Mouse (Mus musculus) forebrain, embryonic 12.5 days (tissue): ENCODE results near the gene Gm37240. TPM values are rescaled to one million over a fixed set of nuclear protein-coding genes. Genes with fewer than 3 reads are reported as not detected.

Experiments used
- ATAC-seq: fragments of 200-750 bp; cut with Nextera tagmentation; 2 replicates; pipeline ENCODE4 v1.8.0; 2017; ENCODE audit warnings: moderate TSS enrichment; ENCODE audit not compliant: low FRiP score
- H3K27ac ChIP-seq: fragments of 300-500 bp; sonication (generic); 2 replicates; pipeline ENCODE4 v1.5.1; 2016; ENCODE audit warnings: mild to moderate bottlenecking
- H3K27me3 ChIP-seq: fragments of 300-500 bp; sonication (generic); 2 replicates; pipeline ENCODE4 v1.6.1; 2016; ENCODE audit warnings: mild to moderate bottlenecking
- H3K36me3 ChIP-seq: fragments of 300-500 bp; sonication (generic); replicated peaks from 2 replicates; pipeline ENCODE4 v1.6.1; 2016; ENCODE audit warnings: mild to moderate bottlenecking
- H3K4me1 ChIP-seq: fragments of 300-500 bp; sonication (generic); 2 replicates; pipeline ENCODE4 v1.6.1; 2016
- H3K4me2 ChIP-seq: fragments of 300-500 bp; sonication (generic); 2 replicates; pipeline ENCODE4 v1.6.1; 2016; ENCODE audit warnings: mild to moderate bottlenecking, moderate library complexity
- H3K4me3 ChIP-seq: fragments of 300-500 bp; sonication (generic); replicated peaks from 2 replicates; pipeline ENCODE4 v1.5.1; 2016; ENCODE audit warnings: mild to moderate bottlenecking
- H3K9ac ChIP-seq: fragments of 300-500 bp; sonication (generic); 2 replicates; pipeline ENCODE4 v1.6.1; 2016; ENCODE audit warnings: mild to moderate bottlenecking
- H3K9me3 ChIP-seq: fragments of 300-500 bp; sonication (generic); 2 replicates; pipeline ENCODE4 v1.6.1; 2016
- WGBS: fragments of 180-500 bp; shearing (Covaris S2); methylation state at CpG from one replicate; pipeline ENCODE4 v1.1.7; 2016; 5-methylcytosine and 5-hydroxymethylcytosine counted together
- polyA plus RNA-seq: library from polyadenylated mRNA; unstranded; fragments of >200 nt; fragmentation: Nextera tagmentation; extraction: Ambion mirVana; gene quantifications from 2 replicates; pipeline ENCODE4 v1.2.1, GENCODE M21; 2016

Gene Gm37240
- polyA plus RNA-seq, 1 experiment from 2014 or later, result 0.57 TPM

- no peak overlapping the region for H3K4me3 ChIP-seq
- no peak for ATAC-seq
These were observed 959.4 kb downstream of the Gm37240 start for GRCm38 (mm10) chr3:84927901-84928300.

GRCm38 (mm10) chr3:84927168-84927794, 960.0 kb downstream of the Gm37240 start:
- Histone ChIP-seq H3K4me3 (no peak overlapping the region), H3K4me1 (no peaks in the 10 kb centered on the region; the same call in 1 of the 2 replicates), H3K4me2 (no peak overlapping the region), H3K27ac (no peak overlapping the region), H3K9me3 (no peaks in the 10 kb centered on the region), H3K36me3 (no peaks in the 10 kb centered on the region), H3K27me3 (no peaks in the 10 kb centered on the region), H3K9ac (no peak overlapping the region)
- WGBS, result 83% methylated on average over 8 of the region's 8 CpGs
- no peak for ATAC-seq

More at GRCm38 (mm10) chr3:84927901-84928300, 959.4 kb downstream of the Gm37240 start:
- no peaks in the 10 kb centered on the region for H3K36me3 ChIP-seq
- 85% methylated on average over 2 of the region's 2 CpGs for WGBS
- H3K9me3 ChIP-seq, result no peaks in the 10 kb centered on the region
- H3K4me2 ChIP-seq, result no peak overlapping the region
- H3K27me3 ChIP-seq, result no peaks in the 10 kb centered on the region
- H3K27ac ChIP-seq, result no peak overlapping the region
- no peak overlapping the region for H3K9ac ChIP-seq
- H3K4me1 ChIP-seq, result no peaks in the 10 kb centered on the region; the same call in 1 of the 2 replicates

GRCm38 (mm10) chr3:84926140-84926539, 961.2 kb downstream of the Gm37240 start:
- no peak for ATAC-seq
- 91% methylated on average over 5 of the region's 5 CpGs for WGBS
- H3K9me3 ChIP-seq, result no peaks in the 10 kb centered on the region
- H3K9ac ChIP-seq, result no peak overlapping the region
- H3K27me3 ChIP-seq, result no peaks in the 10 kb centered on the region
- no peak overlapping the region for H3K4me3 ChIP-seq
- H3K4me1 ChIP-seq, result no peaks in the 10 kb centered on the region; the same call in 1 of the 2 replicates
- H3K27ac ChIP-seq, result no peak overlapping the region
- no peaks in the 10 kb centered on the region for H3K36me3 ChIP-seq
- no peak overlapping the region for H3K4me2 ChIP-seq

- Histone ChIP-seq H3K9ac (no peak overlapping the region), H3K27ac (no peak overlapping the region), H3K4me1 (no peaks in the 10 kb centered on the region; the same call in 1 of the 2 replicates), H3K4me3 (no peak overlapping the region), H3K9me3 (no peaks in the 10 kb centered on the region), H3K27me3 (no peaks in the 10 kb centered on the region), H3K4me2 (no peak overlapping the region), H3K36me3 (no peaks in the 10 kb centered on the region)
- no peak for ATAC-seq
- WGBS, result 85% methylated on average over 4 of the region's 4 CpGs
These were observed 962.1 kb downstream of the Gm37240 start for GRCm38 (mm10) chr3:84925229-84925628.

GRCm38 (mm10) chr3:84923670-84924069, 963.6 kb downstream of the Gm37240 start:
- H3K27me3 ChIP-seq, result no peaks in the 10 kb centered on the region
- H3K27ac ChIP-seq, result no peak overlapping the region
- no peaks in the 10 kb centered on the region; the same call in 1 of the 2 replicates for H3K4me1 ChIP-seq
- H3K4me3 ChIP-seq, result no peak overlapping the region
- H3K9ac ChIP-seq, result no peak overlapping the region
- ATAC-seq, result no peak
- no peak overlapping the region for H3K4me2 ChIP-seq
- H3K36me3 ChIP-seq, result no peaks in the 10 kb centered on the region
- 88% methylated on average over 1 of the region's 1 CpGs for WGBS
- H3K9me3 ChIP-seq, result no peaks in the 10 kb centered on the region

- H3K36me3 ChIP-seq, result no peaks in the 10 kb centered on the region
- no peak overlapping the region for H3K4me3 ChIP-seq
- WGBS, result 87% methylated on average over 1 of the region's 1 CpGs
- ATAC-seq, result no peak
- H3K9me3 ChIP-seq, result no peaks in the 10 kb centered on the region
- H3K27ac ChIP-seq, result no peak overlapping the region
- H3K4me2 ChIP-seq, result no peak overlapping the region
- no peaks in the 10 kb centered on the region; the same call in 1 of the 2 replicates for H3K4me1 ChIP-seq
- H3K9ac ChIP-seq, result no peak overlapping the region
- H3K27me3 ChIP-seq, result no peaks in the 10 kb centered on the region
These were observed 964.1 kb downstream of the Gm37240 start for GRCm38 (mm10) chr3:84923256-84923655.

- H3K4me3 ChIP-seq, result no peak overlapping the region
- no peaks in the 10 kb centered on the region for H3K9me3 ChIP-seq
- H3K27me3 ChIP-seq, result no peaks in the 10 kb centered on the region
- H3K9ac ChIP-seq, result no peak overlapping the region
- H3K36me3 ChIP-seq, result no peaks in the 10 kb centered on the region
- H3K4me2 ChIP-seq, result no peak overlapping the region
- ATAC-seq, result no peak
- 78% methylated on average over 6 of the region's 6 CpGs for WGBS
- H3K4me1 ChIP-seq, result no peaks in the 10 kb centered on the region; the same call in 1 of the 2 replicates
- H3K27ac ChIP-seq, result no peak overlapping the region
These were observed 965.5 kb downstream of the Gm37240 start for GRCm38 (mm10) chr3:84921704-84922420.

GRCm38 (mm10) chr3:84917903-84918679, 969.2 kb downstream of the Gm37240 start:
- no peaks in the 10 kb centered on the region for H3K36me3 ChIP-seq
- no peak for ATAC-seq
- H3K9me3 ChIP-seq, result no peaks in the 10 kb centered on the region
- H3K27me3 ChIP-seq, result no peaks in the 10 kb centered on the region
- no peak overlapping the region for H3K9ac ChIP-seq
- H3K4me1 ChIP-seq, result no peaks in the 10 kb centered on the region
- H3K27ac ChIP-seq, result no peak overlapping the region
- no peak overlapping the region for H3K4me2 ChIP-seq
- 84% methylated on average over 9 of the region's 9 CpGs for WGBS
- H3K4me3 ChIP-seq, result no peak overlapping the region

GRCm38 (mm10) chr3:84914284-84914683, 973.0 kb downstream of the Gm37240 start:
- H3K4me2 ChIP-seq, result no peak overlapping the region
- H3K27me3 ChIP-seq, result no peaks in the 10 kb centered on the region
- no peak overlapping the region for H3K27ac ChIP-seq
- no peak for ATAC-seq
- H3K36me3 ChIP-seq, result no peaks in the 10 kb centered on the region
- H3K4me3 ChIP-seq, result no peak overlapping the region
- no peaks in the 10 kb centered on the region for H3K9me3 ChIP-seq
- no peak overlapping the region for H3K9ac ChIP-seq
- 57% methylated on average over 1 of the region's 1 CpGs for whole genome bisulfite sequencing
- H3K4me1 ChIP-seq, result peaks cover 3% of the 10 kb centered on the region; the same call in 1 of the 2 replicates

GRCm38 (mm10) chr3:84906528-84906927, 980.8 kb downstream of the Gm37240 start:
- H3K9me3 ChIP-seq, result no peaks in the 10 kb centered on the region
- no peak overlapping the region for H3K4me3 ChIP-seq
- peaks cover 7% of the 10 kb centered on the region; the same call in 1 of the 2 replicates for H3K4me1 ChIP-seq
- no peak overlapping the region for H3K27ac ChIP-seq
- WGBS, result 17% methylated on average over 1 of the region's 1 CpGs
- no peak for ATAC-seq
- no peak overlapping the region for H3K9ac ChIP-seq
- H3K27me3 ChIP-seq, result no peaks in the 10 kb centered on the region
- no peak overlapping the region for H3K4me2 ChIP-seq
- 0 out of 2 replicates have a peak, but pooled peaks cover 3% of the 10 kb centered on the region for H3K36me3 ChIP-seq

- Histone ChIP-seq H3K9me3 (no peaks in the 10 kb centered on the region), H3K4me2 (no peak overlapping the region), H3K27me3 (no peaks in the 10 kb centered on the region), H3K4me1 (no peaks in the 10 kb centered on the region), H3K4me3 (no peak overlapping the region), H3K36me3 (no peaks in the 10 kb centered on the region), H3K9ac (no peak overlapping the region), H3K27ac (no peak overlapping the region)
- no peak for ATAC-seq
- WGBS, result 93% methylated on average over 8 of the region's 8 CpGs
These were observed 989.4 kb downstream of the Gm37240 start for GRCm38 (mm10) chr3:84897952-84898351.

- Histone ChIP-seq H3K36me3 (no peaks in the 10 kb centered on the region; the same call in 1 of the 2 replicates), H3K4me3 (no peak overlapping the region), H3K27ac (no peak overlapping the region), H3K27me3 (no peaks in the 10 kb centered on the region), H3K9me3 (no peaks in the 10 kb centered on the region), H3K9ac (no peak overlapping the region), H3K4me2 (no peak overlapping the region), H3K4me1 (no peaks in the 10 kb centered on the region)
- 96% methylated on average over 5 of the region's 5 CpGs for WGBS
- no peak for ATAC-seq
These were observed 996.3 kb downstream of the Gm37240 start for GRCm38 (mm10) chr3:84890983-84891382.
